Mouse (Mus musculus) cerebellum, adult 11 months (tissue): ENCODE results near the gene Cnot3.

ENCODE experiments used
- DNase-seq: peaks from one replicate; pipeline ENCODE4 v3.0.0; 2022

Cnot3 gene

GRCm38 (mm10) chr7:3656966-3657365 lies 11.9 kb downstream of the Cnot3 start:
- DNase-seq: no peak

GRCm38 (mm10) chr7:3658578-3658977 lies 13.5 kb downstream of the Cnot3 start:
- no peak for DNase-seq

DNA sequence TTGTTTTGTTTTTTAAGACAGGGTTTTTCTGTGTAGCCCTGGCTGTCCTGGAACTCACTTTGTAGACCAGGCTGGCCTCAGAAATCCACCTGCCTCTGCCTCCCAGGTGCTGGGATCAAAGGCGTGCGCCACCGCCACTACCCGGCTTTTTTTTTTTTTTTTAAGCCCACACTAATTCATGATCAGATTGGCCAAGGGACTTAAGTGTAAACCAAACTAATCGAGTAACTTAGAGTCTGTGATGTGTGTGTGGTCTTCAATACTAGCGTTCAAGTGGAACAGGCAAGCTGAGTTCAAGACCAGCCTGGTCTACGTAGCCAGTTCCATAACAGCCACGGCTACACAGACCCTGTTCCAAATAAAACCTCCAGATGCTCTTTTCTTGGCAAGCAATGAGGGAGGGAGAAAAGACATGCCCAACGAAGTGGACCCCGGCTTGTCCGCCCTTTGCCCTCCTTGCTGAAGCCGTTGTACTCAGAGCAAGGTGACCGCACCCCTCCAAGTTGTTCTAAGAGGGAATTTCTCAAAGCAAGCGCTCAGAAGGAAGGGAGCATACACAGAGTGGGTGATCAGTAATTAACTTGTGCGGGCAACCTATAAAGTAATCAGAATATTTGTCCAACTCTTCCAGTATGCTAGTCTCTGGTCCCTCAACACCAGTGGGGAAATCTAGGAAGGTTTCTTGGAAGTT lies 19.6 kb downstream of the Cnot3 start:
- no peak for DNase-seq

- DNase-seq: peak; percentile 95
Observed at GRCm38 (mm10) chr7:3665215-3666114, 20.4 kb downstream of the Cnot3 start, which contains the start of gene Leng1. Gene Leng1 (minus strand): TSS chr7:3665840.

DNA sequence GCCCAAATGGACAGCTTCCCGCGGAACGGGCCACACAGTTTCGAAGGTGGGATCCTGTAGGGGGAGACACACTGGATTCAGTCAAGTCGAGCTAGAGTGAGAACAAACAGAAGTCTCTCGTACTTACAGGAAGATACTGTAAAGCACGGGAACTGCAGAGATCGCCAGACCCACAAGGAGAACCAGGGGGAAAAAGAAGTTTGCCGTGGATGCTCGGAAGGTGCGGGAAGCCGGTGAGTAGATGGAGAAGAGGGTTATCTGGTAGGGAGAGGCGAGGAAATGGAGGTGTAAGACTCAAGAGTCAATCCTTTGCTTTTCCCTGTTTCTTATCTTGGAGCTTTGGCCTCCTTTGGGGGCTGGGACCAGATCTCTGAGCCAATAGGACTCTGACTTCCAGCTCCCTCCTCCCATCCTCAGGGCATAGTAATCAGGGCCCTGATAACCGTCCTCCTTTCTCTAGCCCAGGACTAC lies 21.9 kb downstream of the Cnot3 start:
- no peak for DNase-seq

GRCm38 (mm10) chr7:3674507-3675227 lies 29.6 kb downstream of the Cnot3 start:
- DNase-seq: peak; percentile 78

DNA sequence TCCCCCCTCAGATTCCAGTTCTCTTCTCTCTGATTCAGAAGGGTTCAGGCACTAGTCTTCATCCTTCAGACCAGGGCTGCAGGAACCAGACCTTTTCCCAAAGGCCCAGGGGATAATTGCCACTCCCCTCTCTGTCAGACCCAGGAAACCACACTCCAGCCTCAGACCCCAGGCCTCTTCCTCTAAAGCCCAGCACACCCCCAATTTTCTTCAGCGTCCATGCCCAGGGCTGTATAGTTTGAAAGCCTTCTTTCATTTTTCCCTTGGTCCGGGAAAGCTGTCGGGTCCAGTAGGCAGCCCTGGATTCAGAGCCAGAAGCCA lies 30.1 kb downstream of the Cnot3 start:
- DNase-seq: no peak

- DNase-seq: no peak
Observed at GRCm38 (mm10) chr7:3676371-3676770, 31.3 kb downstream of the Cnot3 start.

- DNase-seq: no peak
Observed at GRCm38 (mm10) chr7:3677342-3677741, 32.3 kb downstream of the Cnot3 start, which contains the start of gene Tmc4. Gene Tmc4 (minus strand): TSS chr7:3677553.

GRCm38 (mm10) chr7:3683908-3684550 lies 39.0 kb downstream of the Cnot3 start:
- no peak for DNase-seq

DNA sequence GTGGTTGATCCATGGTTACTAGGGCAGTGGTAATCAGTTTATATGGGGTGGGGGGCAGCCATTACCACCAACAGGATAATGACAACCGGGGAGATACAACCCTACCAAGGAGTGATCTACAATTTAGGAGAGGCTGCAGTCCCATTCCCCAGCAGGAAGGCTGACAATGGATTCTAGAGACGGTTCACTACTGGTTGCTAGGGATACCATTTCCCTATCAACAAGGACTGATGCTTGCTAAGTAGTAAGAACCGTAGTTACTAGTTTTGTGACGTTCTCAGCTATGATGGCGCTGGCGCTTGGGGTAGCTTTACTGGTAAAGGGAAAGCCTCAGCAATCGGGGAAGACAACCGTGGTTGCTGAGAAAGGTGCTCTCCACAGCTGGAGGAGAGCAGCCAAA lies 39.6 kb downstream of the Cnot3 start:
- no peak for DNase-seq

- peak; percentile 66 for DNase-seq
Observed at GRCm38 (mm10) chr7:3685400-3686187, 40.5 kb downstream of the Cnot3 start.

- DNase-seq: no peak
Observed at GRCm38 (mm10) chr7:3691919-3692318, 46.9 kb downstream of the Cnot3 start.

- DNase-seq: no peak
Observed at GRCm38 (mm10) chr7:3692382-3692986, 47.4 kb downstream of the Cnot3 start, which contains the start of gene Tsen34. Gene Tsen34 (plus strand): TSS chr7:3692863.

- peak; percentile 94 for DNase-seq
Observed at GRCm38 (mm10) chr7:3692987-3693808, 48.1 kb downstream of the Cnot3 start, which contains the start of gene Mboat7. Gene Mboat7 (minus strand): TSS chr7:3693523.

- no peak for DNase-seq
Observed at GRCm38 (mm10) chr7:3693809-3694075, 48.7 kb downstream of the Cnot3 start.

DNA sequence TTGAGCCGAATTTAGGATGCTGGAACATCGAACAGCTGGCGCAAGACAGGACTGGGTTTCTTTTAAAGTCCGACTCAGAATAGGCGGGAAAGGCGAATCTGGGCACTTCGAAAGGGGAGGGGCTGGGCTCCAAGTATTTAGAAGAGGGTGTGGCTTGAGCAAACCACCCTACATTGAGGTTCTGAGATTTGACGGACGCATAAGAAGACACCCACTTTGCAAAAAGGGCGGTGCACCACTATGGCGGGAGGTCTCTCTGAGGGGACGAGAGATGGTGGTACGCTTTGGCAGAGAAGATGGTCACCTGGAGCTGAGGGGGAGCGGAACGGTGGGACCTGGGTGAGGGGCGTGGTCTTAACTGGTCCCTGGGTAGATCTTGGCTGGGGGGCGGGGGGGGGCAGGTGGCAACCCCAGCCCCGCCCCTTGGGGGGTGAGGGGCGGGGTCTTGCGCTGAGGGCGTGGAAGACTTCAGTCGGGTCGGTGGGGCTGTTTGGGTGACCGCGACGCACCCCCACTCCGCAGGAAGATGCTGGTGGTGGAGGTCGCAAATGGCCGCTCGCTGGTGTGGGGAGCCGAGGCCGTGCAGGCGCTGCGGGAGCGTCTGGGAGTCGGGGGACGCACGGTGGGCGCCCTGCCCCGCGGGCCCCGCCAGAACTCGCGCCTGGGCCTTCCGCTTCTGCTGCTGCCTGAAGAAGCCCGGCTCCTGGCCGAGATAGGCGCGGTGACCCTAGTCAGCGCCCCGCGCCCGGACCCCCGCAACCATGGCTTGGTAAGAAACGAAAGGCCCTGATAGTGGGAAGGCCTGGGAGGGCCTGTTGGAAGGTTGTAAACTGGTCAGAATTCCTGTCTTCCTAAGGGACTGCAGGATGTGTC lies 49.2 kb downstream of the Cnot3 start:
- DNase-seq: peak; percentile 61

DNA sequence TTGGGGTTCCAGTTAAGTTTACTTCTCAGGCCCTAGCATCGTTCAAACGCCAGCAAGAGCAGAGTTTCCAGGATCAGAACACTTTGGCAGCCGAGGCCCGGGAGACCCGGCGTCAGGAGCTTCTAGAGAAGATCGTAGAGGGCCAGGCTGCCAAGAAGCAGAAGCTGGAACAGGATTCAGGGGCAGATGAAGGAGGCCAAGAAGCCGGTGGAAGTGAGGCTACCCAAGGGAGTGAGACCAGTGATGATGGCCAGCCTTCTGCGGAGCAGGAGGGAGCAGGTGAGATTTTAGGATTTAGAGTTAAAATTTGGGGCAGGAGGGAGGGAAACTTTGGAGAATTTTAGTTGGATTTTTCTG lies 49.9 kb downstream of the Cnot3 start:
- peak; percentile 43 for DNase-seq

DNA sequence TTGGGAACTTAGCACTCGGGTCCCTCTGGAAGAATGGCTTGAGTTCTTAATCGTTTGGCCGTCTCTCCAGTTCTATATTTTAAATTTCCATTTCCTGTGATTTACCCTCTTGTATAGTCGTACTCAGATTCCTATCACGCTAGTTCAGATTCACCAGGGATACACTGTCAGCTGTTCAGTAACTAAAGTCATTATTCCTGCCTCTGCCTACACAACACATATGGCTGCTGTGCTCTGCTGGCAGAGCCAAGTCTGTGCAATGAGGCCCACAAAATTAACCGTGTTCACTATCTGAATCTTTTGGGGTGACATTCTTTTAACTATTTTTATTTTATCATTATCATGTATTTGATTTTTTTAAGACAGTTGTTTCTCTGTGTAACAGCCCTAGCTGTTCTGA lies 53.4 kb downstream of the Cnot3 start:
- DNase-seq: no peak
